Mouse (Mus musculus) spleen, postnatal 14 days (tissue): ENCODE measurements around the gene Tipin.
"Not testable (repeated sequence)": the region's sequence is repeated elsewhere in the genome, so short reads cannot be mapped to it uniquely, and the experiment has no call there.

ENCODE experiments used
- DNase-seq, 2 experiments: peaks; one replicate each; pipeline ENCODE4 v3.0.0; 2021 to 2022; ENCODE audit warnings: low spot score in 2 of 2

Tipin gene

DNA sequence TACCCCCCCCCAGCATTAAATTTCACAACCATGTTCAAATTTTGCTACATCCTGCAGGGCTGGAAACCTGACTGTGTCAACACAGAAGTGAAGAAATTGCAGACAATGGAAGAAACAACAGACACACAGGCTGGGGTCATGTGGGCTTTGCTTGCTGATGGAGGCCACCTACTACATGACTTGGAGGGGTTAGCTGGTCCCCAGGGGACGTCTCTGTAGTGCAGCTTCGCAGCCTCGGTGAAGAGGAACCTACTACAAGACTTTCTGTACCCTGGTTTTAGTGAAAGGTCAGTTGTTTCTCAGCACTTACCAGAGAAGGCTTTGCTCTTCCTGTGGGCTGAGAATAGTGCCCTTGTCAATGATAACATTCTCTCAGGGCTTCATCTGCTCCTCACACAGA is 10.1 kb upstream of the Tipin start:
- no peak for DNase-seq

DNA sequence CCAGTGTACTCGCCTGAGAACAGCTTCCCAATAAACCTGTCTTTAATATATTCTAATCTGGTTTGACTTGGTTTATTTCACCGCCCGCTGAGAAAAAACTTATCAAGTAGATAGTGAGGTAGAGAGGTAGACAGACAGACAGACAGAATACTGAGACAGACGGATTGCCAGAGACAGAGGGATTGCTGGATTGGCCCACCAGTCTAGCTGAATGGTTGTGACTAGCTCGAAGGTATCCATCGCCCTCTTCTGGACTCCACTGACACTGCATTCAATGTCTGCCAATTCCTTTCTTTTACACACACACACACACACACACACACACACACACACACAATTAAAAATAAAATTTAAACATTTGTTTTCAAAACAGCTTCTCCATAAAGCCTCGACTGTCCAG is 8.8 kb upstream of the Tipin start:
- DNase-seq, result peak in 1 of 2 experiments; percentile 28

DNA sequence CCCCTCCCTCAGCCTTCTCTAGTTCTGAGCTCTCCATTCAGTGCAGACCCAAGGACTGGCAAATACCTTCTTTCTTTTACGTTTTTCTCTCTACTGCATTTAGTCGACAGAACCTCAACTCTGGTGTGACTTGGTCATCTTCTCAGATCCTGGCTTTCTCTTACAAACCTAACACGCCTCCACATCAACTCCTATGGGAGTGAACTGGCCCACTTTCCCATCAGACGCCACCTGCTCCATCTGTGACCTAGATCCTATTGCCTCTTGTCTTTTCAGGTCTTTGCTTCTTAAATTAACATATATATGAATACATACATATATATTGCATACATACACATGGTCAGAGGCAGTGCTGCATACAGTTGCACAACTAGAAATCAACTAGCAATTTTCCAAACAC is 7.6 kb upstream of the Tipin start:
- no peak for DNase-seq

DNA sequence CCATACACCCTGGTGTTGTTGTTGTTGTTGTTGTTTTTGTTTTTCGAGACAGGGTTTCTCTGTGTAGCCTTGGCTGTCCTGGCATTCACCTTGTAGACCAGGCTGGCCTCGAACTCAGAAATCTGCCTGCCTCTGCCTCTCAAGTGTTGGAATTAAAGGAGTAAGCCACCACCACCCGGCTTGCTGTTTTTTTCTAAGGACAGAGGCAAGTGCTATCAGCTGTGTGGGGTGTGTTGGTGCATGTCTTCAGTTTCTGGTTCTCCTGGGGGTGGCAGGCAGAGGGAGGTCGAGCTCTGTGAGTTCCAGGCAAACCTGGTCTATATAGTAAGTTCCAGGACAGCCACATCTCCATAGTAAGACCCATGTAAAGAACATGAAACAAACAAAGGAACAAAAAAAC is 7.1 kb upstream of the Tipin start:
- DNase-seq, result no peak

DNA sequence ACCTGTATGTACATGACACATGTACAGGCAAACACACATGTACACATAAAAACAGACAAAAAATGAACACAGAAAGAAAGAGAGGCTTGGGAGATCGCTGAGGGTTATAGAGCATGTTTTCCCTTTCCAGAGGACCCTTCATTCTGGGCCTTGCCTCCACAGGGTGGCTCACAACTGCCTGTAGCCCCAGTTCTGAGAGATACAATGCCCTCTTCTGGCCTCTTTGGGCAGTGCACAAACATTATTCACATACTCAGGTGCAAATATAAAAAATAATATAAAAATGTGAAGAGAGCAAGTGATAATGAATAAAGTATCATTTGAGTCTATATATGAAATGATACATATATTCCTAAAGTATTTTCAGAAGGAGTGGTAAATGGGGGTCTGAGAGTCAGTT is 6.5 kb upstream of the Tipin start:
- DNase-seq, result peak in 1 of 2 experiments; percentile 13

DNA sequence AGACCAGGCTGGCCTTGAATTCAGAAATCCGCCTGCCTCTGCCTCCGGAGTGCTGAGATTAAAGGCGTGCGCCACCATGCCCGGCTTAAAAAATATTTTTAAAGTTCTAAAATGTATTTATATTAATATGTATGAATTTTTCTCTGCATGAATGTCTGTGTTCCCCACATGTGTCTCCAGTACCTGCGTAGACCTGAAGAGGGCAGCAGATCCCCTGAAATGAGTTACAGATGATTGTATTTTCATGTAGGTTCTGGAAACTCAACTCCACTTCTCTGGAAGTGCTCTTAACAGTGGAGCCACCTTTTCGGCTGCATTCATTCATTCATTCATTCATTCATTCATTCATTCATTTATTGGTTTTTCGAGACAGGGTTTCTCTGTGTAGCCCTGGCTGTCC is 3.7 kb upstream of the Tipin start:
- peak; percentile 56 to 75 for DNase-seq

DNA sequence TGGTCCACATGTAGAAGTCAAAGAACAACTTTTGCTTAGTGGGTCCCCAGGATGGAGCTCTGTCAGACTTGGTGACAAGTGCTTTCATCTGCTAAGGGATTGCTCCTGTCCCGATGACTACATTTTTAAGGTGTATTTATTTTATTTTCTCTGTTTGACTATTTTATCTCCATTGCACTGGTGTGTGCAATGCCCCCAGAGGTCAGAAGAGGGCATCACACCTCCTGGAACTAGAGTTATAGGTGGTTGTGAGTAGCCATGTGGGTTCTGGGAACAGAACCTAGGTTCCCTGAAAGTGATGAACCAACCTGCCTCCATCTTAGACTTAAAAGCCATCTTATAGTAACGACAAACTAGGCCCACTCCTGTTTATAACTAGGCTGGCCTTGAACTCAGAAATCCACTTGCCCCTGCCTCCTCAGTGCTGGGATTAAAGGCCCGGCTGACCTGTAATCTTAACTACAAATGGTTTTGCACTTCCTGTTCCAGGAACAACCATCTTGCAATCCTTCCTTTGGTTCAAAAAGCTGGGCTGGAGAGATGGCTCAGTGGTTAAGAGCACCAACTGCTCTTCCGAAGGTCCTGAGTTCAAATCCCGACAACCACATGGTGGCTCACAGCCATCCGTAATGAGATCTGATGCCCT is 2.6 kb upstream of the Tipin start:
- DNase-seq, result no peak

DNA sequence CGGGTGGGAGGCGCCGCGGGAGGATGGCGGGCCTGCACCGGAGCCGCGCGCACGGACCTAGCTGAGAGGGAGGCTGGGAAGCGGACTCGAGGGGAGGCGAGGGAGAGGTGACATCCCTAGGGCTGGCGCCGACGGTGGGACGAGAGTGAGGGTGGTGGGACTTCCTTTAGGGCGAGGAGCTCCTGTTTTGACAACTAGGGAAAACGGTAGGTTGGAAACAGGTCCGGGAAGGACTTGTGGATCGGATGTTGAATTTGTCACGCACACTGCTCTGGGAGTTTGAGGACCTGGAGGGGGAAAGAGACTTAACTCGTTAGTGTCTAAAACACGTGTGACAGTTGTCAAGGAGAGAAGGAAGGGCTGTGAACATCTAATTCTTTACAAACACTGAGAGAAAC is 399 bp downstream of the Tipin start:
- DNase-seq, result no peak

DNA sequence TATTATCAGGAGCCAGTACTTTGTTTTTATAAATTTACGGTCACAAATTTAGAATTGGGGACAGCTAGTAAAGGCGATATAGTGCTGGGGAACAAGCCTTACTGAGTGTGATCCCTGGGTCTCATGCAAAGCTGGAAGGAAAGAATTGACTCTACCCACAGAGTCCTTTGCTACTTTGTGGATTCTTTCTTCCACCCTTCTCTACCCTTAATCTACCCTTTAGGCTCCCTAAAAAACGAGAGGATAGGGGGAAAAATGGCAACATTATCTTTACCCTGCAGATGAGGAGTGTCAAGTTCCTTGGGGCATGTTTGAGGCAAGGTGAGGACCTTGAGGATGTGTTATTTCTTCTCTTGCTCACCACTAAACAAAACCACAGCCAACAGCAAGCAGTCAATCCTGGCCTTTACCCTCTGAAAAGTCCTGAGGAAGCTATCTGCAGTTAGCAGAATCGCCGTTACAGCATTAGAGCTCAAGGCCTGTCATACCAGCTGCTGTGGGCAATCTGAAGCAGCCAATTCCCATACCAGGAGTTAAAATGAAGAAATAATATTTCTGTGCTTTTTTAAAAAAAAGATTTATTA is 1.1 kb downstream of the Tipin start:
- DNase-seq, result no peak

DNA sequence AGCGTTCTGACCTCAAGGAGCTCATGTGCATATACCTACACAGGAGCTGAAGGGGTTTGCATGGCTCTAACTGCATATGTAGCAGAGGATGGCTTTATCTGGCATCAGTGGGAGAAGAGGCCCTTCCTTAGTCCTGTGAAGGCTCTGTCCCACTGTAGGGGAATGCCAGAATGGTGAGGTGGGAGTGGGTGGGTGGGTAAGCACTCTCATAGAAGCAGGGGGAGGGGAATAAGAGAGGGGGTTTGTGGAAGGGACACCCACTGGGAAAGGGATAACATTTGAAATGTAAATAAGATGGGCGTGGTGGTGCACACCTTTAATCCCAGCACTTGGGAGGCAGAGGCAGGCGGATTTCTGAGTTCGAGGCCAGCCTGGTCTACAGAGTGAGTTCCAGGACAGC is 21.7 kb downstream of the Tipin start:
- DNase-seq, result not testable (repeated sequence)

DNA sequence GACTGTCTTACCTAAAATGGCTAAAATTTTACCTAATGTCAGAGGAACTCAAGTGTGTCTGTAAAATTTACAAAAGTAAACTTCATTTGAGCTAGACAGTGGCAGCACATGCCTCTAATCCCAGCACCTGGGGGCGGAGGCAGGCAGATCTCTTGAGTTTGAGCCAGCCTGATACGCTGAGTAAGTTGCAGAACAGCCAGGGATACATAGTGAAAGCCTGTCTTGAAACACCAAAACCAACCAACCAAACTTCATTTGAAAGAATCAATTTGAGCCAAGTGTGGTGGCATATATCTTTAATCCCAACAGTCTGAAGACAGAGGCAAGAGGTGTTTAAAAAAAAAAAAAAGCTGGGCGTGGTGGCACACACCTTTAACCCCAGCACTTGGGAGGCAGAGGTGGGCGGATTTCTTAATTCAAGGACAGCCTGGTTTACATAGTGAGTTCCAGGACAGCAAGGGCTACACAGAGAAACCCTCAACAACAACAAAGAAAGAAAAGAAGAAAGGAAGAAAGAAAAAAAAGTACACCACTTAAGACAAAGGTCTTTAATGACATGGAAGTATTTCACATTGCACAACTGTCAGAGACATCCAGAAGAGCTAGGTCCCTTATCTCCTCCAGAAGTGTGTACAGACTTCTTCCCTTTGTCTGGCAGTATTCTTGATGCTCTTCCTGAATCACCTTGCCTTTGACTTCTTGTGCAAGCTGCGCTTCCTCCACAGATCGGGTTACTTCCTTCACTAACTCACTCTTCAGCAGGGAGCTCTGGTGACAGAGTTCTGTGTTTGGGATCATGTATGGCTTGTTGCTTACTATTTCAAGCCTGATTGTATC is 25.3 kb downstream of the Tipin start:
- no peak for DNase-seq

DNA sequence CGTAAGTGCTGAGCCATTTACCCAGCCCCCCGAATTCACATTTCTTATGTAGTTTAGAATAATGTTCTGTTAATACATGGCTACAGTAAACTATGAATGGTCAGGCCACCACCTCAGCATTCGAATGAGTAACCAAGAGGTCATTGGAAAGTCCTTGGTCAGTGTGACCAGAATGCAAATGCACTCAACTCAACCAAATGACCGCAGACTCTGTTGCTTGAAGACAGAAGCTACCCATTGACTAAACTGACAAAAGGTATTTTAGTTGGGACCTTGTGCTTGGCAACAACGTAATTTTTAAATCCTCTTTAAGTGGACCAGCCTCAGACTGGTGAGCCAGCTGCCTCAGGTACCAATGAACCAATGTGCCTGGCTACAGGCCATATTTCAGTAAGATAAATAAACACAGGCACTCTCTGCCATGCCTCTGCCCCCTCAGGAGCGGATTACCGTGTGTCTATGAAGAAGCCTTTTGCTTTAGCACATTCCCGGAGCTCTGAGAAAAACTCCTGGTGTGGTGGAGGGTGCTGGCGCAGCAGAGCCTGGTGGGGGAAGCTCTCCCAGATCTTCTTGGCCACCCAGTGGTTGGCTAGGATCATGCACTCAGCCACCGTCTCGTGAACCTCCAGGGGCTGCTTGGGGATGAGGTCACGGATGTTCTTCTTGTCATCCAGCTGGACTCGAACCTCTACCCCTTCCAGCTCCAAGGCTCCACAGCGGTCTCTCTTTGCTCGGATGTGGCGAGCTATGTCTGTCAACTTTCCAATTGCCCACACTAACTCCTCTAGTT is 29.8 kb downstream of the Tipin start:
- no peak for DNase-seq

DNA sequence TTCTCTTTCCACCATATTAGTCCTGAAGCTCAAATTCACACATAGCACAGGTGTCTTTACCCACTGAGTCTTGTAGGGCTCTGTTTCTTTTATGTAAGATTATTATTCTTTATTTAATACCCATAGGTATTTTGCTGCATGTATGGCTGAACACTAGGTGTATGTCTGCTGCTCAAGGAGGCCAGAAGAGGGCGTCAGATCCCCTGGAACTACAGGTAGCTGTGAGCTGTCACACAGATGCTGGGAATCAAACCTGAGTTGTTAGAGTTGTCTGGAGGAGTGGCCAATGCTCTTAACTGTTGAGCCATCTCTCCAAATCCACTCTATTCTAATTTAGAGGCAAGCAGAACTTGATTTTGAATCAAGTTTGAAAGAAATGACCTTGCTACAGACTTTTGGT is 30.7 kb downstream of the Tipin start:
- DNase-seq, result no peak

DNA sequence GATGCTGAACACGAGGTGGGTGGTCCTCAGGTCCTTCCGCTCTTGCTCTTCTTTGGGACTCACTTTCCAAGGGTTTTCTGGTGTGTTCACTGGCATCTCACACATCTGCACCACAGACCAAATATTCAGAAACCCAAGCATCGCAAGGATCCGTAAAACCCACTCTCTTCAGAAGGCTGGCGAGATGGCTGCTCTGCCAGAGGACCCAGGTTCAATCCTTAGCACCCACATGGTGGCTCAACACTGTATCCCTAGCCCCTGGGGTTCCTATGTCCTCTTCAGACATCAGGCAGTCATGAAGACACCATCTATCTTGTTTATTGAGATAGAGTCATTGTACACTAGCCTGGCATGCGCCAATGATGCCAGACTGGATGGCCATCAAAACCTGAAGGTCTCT is 33.3 kb downstream of the Tipin start:
- no peak for DNase-seq

DNA sequence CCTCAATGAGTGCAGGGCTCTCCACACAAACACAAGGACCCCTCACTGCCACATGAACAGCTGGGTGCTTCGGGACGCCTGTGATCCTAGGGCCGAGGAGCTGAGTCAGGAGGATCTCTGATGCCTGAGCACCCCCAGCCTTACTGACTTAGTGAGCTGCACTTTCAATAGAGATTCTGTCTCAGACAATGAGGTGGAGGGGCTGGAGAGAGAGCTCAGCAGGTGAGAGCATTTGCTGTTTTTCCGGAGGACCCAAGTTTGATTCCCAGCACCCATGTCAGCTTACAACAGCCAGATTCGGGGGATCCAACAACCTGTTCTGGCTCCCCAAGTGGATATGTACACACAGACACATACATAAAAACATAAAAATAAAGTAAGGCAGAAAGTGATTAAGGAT is 35.6 kb downstream of the Tipin start:
- DNase-seq, result no peak

DNA sequence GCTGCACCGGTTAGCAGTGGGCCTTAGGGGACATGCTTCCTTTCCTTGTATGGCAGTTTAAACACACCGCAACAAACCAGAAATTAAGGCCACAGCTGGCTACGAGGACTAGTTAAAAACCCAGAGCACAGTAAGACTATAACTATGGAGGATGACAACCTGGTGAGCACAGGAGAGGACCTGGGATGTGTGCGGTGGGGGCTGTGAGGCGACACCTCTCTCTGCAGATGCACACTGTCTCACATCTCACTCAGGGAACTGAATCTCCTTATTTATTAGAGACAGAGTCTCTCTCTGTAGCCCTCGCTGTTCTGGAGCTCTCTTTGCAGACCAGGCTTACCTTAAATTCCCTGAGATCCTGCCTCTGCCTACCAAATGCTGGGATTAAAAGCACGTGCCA is 42.6 kb downstream of the Tipin start:
- no peak for DNase-seq

DNA sequence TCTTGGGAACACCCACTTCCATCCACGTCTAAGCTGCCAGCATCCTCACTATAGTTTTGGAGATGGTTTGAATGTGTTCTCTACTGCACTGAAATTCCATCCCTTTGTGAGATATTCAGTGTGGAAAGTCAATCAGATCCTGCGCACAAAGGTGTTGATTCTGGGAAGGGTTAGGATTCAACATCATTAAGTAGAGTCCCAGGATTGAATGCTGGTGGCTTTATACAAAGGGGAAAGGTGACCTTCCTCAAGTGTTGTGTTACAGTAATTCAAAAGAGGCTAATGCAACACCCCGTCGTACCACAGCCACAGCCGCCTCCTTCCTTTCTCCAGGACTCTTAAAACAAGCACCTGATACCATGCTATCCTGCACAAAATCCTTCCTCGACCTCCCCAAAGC is 54.4 kb downstream of the Tipin start:
- no peak for DNase-seq

DNA sequence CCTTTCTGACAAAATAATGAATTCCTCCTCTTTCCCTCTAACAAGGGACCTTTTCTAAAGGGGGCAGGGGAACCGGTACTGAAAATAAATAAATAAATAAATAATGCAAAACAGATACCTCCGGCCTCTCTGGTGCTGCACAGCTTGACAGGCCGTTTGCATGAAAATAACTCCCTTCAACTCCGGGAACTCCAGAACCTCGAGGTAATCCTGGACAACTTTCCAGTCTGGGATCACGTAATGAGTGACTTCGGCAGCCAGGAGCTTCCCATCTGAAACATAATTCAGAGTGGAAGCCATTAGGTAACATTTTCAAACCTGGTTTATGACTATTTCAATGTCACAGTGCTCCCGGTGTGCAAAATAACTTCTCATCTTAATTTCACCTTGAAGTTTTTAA is 58.0 kb downstream of the Tipin start:
- no peak for DNase-seq

DNA sequence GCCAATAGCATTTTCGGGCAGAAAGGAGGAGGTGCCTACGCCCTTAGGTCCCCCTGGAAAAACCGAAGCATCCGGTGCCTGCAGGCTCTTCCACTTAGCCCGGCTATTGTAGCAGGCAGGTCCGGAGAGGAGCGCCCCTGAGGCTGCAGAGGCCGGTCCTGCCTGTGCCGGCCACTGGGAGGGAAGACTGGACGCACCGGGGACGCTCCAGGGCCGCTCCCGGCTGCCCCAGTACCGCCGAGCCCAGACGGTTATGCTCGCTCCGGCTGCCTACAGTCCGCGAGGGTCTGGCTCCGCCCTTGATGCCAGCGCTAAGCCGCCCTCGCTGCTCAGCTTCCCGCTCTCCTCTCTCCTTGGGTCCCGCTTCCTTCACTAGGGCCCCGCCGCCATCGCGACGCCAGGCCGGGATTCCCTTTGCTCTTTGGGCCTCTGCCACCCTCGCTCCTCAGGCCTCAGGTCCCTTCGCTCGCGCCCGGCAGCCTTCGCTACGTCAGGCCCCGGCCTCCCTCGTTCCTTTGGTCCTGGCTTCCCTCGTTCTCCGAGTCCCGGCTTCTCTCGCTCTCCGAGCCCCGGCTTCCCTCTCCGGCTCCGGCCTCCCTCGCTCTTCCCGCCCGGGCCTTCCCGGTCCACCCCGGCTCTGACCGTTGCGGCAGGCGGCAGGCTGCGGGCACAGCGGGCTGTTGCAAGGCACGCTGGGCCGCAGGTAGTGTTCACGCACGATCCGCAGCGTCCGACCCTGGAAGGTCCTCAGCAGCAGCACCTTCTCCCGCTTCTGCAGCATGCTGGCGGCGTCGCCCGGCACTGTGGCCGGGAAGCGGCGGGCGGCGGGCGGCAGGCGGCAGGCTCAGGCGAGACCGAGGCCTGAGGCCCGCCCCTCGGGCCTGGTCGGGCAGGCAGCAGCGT is 59.2 kb downstream of the Tipin start:
- peak; percentile 55 to 65 for DNase-seq

DNA sequence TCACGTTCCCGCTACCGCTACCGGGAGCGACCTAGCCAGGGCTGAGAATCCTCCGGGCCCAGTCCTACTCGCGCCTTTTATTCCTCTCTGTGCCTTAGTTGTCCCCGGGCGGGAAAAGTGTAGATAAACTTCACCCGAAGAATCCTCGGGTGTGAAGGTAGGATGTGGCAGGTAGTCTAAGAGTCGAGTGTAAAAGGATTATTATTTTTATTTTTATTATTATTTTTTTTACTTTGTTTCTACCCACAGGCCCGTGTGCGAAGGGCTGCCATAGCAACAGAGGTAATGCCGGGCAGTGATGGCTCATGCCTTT is 59.8 kb downstream of the Tipin start, which contains the start of gene Dis3l:
Gene Dis3l, minus strand, starts transcription at position 35 of the 313 bp plus-strand sequence.
- no peak for DNase-seq

DNA sequence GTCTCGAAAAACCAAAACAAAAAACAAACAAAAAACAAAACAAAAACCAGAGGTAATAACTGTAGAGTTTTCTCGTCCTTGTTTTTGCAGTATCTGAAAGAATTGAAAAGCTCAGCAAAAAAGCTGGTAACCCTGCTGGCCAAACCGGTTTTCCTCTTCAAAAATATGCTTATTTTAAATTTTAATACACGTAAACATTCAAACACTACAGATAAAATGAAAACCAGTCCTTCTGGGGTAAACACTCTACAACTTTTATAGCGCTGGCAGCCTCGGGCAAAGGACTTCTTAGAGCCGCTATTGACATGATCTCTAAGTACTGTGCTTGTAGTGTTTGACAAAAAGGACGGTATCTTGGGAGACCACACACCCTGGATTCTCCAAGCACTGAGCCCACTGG is 60.3 kb downstream of the Tipin start:
- no peak for DNase-seq
